Mouse (Mus musculus) liver, postnatal 0 days (tissue): ENCODE data around the gene Hmx3.

ENCODE experiments used
- CTCF ChIP-seq: sonication (generic); IDR thresholded peaks from 2 replicates; pipeline ENCODE4 v1.5.1; 2016; ENCODE audit warnings: antibody characterized with exemption, low read depth
- EP300 ChIP-seq: IDR thresholded peaks from 2 replicates; pipeline ENCODE4 v1.6.1; 2016; ENCODE audit warnings: antibody characterized with exemption, low read depth, mild to moderate bottlenecking

- TF ChIP-seq CTCF (no peak), EP300 (no peak)
Measured at GRCm38 (mm10) chr7:131546423-131546822, 3.8 kb downstream of the Hmx3 start.
